Mouse (Mus musculus) cerebellum, postnatal 36 days (tissue): ENCODE data around the gene Auts2.

Source experiments
- DNase-seq, 2 experiments: peaks; one replicate each; pipeline ENCODE4 v3.0.0; 2021 to 2022; ENCODE audit warnings: mixed read lengths in 2 of 2

The Auts2 gene

DNA sequence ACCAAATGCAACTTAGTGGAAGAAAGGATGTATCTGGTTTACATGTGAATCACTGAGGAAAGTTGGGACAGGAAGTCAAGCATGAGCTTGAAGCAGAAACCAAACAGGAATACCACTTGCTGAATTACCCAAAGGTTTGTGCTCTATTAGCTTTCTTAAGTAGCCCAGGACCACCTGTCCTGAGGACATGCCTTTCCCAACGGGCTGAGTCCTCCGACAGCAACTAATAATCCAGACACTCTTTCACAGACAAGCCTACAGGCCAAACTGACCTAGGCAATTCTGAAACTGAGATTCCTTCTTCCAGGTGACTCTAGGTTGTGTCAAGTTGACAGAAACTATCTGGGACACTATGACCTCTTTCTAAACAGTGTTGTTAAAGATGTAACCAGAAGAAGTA, 44.2 kb downstream of the Auts2 start:
- no peak for DNase-seq

GRCm38 (mm10) chr5:132498045-132498444, 45.1 kb downstream of the Auts2 start:
- no peak for DNase-seq

DNA sequence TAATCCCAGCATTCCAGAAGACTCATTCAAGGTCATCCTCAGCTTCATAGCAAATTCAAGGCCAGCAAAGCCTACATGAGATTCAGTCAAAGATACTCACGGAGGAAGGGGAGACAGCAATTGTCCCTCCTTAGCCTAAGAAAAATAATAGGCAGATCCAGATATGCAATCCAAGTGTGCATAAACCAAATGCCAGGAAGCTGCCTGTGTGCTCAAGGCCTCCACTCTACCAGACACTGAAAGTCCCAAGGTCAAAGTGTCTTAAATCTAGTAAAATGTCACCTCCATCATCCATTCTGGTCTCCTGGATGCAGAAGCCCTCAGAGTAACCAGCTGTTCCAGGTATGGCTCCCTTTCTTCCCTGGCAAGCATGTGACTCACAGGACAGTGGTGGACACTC, 50.4 kb downstream of the Auts2 start:
- DNase-seq: no peak

GRCm38 (mm10) chr5:132492040-132492439, 51.1 kb downstream of the Auts2 start:
- peak; percentile 34 to 62 for DNase-seq

GRCm38 (mm10) chr5:132491508-132491907, 51.6 kb downstream of the Auts2 start:
- DNase-seq: no peak

- DNase-seq: peak; percentile 47 to 49
These were observed 52.8 kb downstream of the Auts2 start for GRCm38 (mm10) chr5:132490326-132490725.

- peak in 1 of 2 experiments; percentile 27 for DNase-seq
These were observed 53.3 kb downstream of the Auts2 start for GRCm38 (mm10) chr5:132489736-132490313.

- DNase-seq: no peak
These were observed 56.3 kb downstream of the Auts2 start for GRCm38 (mm10) chr5:132486831-132487230.

DNA sequence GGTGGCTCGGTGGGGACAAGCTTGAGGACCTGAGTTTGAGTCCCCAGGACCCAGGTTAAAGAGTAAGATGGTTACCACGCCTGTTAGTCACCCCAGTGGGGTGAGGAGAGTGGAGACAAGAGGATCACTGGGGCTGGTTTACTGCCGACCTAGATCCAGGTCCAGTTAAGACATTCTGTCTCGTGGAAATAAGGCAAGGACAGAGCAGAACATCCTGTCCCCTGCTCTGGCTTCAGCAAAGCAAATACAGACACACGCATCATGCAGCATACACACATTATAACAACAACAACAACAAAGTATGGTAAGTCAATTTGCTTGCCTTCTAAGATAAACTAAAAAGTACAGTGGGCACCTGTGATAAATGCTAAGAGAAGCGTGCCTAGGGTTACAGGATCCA, 57.1 kb downstream of the Auts2 start:
- DNase-seq: no peak

DNA sequence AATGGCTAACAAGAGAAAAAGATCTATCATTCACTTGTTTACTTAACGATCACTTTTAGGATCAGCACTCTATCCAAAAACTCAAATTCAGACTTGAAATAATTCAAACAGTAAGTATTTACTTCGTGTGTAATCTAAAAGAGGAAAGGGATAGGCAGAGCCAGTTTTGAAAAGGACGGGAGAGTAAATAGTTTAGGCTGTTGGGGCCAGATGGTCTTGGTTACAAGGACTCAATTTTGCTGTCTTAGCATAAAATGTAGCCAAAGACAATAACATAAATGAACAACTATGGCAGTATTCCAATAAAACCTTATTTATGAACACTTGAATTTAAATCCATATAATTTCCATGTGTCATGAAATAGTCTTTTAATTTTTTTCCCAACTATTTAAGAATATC, 57.7 kb downstream of the Auts2 start:
- no peak for DNase-seq

GRCm38 (mm10) chr5:132481476-132481875, 61.7 kb downstream of the Auts2 start:
- no peak for DNase-seq

GRCm38 (mm10) chr5:132480461-132480860, 62.7 kb downstream of the Auts2 start:
- no peak for DNase-seq

DNA sequence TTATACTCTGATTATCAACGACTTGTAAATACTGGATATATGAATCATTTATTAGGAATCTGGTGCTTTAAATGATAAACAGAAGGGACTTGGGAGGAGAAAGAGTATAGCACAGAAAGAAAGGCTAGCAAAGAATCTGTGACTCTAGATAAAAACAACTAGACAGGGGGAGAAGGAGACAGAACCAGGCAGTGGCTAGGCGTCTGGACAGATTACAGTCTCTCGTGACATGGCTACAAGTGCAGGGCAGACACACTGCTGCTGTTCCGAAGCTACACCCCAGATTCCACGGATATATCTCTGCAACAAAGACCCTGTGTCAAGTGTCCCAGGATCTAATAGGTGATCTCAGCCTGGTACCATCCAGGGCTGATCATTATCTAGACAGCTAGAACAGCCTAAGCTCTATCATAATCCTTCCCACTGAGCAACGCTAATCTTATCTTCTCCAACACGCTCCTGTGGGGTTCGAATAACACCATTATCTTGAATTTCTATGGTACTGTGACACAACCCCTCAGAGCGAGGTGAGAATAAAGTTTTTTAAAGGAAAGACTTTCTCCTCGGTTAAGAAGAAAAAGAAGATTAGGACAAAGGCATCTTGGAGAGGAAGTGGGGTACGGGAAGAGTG, 63.8 kb downstream of the Auts2 start:
- DNase-seq: no peak

- DNase-seq: no peak
These were observed 65.6 kb downstream of the Auts2 start for GRCm38 (mm10) chr5:132477533-132477932.

DNA sequence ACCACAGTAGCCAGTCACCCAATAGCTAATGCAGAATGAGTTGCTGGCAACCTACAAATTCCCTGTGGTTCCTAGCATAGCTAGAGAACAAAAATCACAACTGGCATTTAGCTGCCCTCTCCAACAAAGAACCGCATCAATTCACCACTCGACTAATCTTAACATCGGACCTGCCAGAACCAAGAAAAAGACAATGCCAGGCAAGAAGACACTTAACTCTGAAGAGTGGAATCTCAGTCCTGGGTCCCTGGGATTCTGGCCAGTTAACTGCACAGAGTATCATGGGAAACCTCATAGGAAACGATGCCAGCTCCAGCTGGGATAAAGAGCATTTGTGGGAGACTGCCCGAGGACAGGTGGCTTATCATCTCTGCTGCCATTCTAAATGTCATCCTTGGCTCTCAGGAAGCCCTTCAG, 70.2 kb downstream of the Auts2 start:
- peak; percentile 80 to 88 for DNase-seq

DNA sequence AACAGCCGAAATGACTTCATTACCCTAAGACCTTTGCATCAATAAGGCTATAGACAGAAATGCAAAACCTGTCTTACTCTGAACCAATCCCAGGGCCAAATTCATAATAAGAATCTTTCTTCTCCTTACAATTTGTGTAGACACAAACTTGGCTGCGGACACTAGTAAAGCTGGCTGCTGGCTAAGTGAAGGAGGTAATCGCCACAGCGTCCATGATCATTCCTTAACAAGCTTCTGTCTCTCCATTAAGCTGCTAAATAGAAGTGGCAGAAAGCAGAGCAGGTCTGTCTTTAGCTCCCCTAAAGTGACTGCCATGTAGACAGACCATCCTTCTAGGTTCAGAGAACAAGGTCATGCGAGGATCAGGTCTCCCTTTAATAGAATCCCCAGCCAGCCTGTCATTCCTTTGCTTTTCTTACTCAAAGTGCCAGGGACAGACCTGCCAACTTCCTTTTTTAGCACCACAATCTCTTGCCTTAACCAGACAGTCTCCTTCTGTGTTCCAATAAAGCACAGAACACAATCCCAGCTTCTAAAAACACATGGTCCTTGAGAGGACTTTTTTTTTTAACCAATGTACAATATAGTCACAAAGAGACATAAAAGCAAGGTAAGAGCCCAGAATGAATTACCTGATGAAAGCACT, 70.8 kb downstream of the Auts2 start:
- DNase-seq: peak in 1 of 2 experiments; percentile 28

GRCm38 (mm10) chr5:132467364-132467743, 75.8 kb downstream of the Auts2 start:
- DNase-seq: no peak

DNA sequence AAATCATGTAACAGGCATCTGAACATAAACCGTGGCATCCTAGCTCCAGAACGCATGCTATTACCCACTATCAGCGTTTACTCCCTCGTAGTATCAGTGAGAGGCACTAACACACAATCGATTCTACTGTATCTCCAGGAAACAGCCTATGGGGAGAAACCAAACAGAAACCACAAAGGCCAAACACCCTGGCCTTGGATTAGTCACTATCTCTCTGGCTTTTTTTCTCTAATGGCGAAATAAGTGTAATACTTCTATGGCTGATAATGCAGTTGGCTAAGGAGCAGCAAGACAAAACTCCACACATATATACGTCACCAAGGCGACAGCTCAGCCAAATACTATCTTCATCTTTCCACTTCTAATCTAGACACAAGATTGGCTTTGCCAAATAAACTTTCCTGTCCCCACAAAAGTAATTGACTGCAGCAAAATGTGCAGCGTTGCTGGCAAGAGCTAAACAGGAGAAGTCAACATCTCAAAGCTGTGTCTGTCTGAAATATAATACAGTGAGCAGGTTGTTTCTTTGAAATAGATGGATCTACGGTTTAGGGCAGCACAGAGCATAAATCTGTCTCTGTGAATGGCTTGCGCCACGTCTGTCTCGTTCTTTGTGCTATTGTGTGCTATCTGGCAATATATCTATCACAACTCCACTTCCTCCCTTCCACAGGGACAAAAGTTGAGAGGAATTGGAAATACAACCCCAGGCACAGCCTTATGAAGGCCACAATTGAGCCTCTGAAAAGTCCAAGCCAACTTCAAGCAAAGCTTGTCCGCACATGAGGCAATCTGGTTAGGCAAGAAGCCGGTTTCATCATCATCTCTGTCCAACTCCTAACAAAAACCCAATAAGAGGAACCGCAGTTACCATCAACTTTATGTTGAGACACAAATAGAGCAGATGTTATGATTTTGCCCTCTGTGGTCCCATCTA, 76.4 kb downstream of the Auts2 start:
- DNase-seq: no peak

- DNase-seq: no peak
These were observed 80.6 kb downstream of the Auts2 start for GRCm38 (mm10) chr5:132462560-132462959.

- DNase-seq: no peak
These were observed 84.6 kb downstream of the Auts2 start for GRCm38 (mm10) chr5:132458498-132458897.

- DNase-seq: no peak
These were observed 90.8 kb downstream of the Auts2 start for GRCm38 (mm10) chr5:132452381-132452780.

DNA sequence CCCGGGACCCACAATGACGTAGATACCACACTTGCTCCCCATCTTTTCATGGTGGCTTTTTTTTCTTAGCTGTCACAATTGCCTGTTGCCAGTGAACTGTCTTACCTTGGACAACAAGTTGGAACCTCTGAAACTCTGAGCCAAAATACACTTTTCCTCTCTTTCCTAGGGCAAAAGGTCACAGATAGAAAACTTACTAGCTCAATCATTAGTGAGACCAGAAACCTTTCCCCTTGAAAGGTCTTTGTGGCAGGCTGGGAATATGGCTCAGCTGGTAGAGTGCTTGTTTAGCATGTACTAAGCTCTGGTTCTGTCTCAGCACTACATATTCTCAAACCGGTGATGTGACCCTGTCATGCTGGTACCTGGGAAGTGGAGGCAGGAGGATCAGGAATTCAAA, 93.1 kb downstream of the Auts2 start:
- no peak for DNase-seq

GRCm38 (mm10) chr5:132448401-132449066, 94.6 kb downstream of the Auts2 start:
- DNase-seq: no peak
